Mouse (Mus musculus) skeletal muscle tissue, adult 2 months (tissue): ENCODE results near the gene Taldo1.
"Not testable (repeated sequence)": the region's sequence is repeated elsewhere in the genome, so short reads cannot be mapped to it uniquely, and the experiment has no call there.

Experiments
- DNase-seq: peaks from one replicate; pipeline ENCODE4 v3.0.0-alpha.2; 2012; ENCODE audit warnings: low read depth, low spot score

The Taldo1 gene

DNA sequence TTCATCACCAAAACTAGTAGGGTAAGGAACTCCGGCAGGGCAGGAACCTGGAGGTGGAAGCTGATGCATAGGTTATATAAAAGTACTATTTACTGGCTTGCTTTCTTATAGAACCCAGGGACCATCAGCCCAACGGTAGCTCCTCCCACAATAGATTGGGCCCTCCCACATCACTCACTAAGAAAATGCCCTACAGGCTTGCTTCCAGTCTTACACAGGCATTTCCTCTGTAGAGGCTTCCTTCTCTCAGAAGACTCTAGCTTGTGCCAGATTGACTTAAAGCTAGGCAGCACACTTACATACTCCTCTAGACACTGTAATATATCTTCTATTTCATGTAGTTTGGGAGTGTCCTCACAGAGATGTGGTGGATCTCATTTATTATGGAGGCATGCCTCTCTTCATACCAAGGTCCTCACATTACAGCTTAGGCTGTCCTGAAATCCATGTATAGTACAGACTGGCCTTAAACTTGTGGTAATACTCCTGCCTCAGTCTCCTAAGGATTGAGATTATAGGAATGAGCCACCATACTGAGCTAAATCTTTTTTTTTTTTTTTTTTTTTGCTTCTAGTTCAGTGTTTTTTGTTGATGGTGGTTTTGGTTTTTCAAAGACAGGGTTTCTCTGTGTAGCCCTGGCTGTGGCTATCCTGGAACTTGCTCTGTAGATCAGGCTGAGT lies 4.1 kb upstream of the Taldo1 start:
- DNase-seq: no peak

DNA sequence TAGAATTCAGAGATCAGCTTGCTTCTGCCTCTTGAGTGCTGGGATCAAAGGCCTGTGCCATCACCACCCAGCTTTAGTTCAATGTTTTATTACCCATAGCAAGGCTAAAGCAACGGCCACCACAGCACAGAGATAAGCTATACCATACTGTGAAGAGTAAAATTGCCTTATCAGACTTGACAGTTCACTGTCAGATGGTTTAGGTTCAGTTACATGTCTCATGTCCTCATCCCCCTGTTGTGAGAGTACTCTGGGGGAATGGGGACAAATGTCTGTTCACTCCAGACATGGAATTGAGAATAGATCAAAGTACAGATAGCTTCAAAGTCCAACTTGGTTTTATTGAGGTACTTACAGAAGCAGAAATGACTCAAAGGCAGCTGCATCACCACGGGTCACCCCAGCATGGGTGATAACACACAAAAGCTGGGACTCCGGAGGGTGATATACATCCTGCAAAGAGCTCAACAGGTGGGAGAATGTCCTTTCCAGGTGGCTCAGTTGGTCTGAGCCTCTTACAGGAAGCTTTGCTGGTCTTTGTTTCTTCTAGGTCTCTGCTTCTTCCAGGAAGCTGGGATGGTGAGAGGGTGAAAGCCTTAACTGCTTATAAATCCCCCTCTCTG lies 3.4 kb upstream of the Taldo1 start:
- no peak for DNase-seq

DNA sequence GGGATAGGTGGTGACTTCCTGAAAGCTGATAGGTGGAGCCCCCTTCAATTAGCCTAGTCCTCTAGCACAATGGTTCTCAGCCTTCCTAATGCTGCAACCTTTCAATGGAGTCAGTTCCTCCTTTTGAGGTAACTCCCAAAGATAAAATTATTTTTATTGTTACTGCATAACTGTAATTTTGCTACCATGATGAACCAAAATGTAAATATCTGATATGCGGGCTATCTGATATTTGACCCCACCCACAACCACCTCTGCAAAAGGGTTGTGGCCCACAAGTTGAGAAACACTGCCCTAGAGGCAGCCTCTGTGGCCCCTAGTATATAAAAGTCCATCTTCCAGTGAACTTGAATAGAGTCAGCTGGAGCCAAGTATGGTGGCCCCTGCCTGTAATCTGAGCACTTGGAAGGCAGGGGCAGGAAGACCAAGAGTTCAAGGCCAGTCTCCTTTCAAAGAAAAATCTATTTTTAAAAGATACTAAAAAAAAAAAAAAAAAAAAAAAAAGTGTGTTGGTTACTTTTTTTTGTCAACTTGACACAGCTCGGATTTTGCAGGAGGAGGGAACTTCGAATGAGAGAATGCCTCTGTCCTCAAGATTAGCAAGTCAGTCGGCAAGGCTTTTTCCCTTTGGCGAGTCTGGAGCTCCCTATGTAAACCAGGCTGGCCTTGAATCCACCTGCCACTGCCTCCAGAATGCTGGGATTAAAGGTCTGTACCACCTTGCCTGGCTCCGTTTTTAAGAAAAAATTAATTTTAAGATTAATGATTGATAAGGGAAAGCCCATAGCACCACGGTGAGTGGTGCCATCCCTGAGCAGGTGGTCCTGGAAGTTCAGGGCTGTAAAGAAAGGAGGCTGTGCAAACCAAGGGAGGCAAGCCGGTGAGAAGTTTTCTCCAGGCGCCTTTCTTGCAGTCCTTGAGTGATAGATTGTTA lies 1.4 kb upstream of the Taldo1 start:
- no peak for DNase-seq

DNA sequence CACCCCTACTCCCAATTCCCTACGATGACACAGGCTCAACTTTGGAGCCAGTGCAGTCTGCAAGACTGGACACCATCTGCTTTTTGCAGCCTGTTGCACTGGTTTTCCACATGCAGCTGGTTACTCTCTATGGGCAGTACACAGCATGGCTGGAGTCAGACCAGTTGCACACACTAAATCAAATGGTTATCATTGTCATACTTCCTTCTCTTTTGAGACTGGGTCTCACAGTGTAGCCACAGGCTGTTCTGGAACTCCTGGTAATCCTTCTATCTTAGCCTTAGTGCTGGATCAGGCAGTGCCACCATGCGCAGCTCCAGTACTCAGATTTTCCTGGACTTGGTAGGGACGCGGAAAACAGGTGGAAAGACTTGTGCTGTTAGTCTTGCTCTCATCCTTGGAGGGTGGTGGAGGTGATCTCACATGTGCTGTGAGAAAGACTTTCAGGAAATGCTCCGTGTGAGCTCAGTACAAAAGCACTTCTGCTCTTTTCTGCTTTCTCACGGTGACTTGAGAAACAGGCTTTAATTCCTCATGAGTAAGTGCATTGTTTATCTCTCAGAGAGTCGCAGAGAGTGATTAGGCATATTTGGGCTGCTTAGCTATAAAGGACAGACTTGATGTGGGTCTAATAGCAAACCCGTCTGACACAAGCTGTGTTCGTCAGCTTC lies 688 bp downstream of the Taldo1 start:
- DNase-seq: no peak

- DNase-seq: no peak
These were observed 2.2 kb downstream of the Taldo1 start for GRCm38 (mm10) chr7:141394158-141394557.

DNA sequence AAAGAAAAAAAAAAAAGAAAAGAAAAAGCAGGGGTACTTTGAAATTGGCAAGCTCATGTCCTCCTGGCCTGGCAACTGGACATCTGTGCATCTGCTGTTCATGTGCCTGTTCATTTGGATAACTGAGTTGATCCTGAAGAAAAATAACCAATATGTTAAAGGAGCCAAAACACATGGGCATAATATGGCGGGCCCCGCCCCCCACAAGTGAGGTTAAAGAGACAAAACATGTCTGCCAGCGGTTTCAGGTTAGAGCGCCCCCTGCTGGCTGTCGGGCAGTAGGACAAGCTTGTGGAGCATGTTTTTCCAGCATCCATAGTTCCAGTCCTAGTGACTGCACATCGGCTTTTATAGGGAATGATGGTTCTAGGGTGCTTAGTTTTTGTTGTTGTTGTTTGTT lies 2.8 kb downstream of the Taldo1 start:
- no peak for DNase-seq

DNA sequence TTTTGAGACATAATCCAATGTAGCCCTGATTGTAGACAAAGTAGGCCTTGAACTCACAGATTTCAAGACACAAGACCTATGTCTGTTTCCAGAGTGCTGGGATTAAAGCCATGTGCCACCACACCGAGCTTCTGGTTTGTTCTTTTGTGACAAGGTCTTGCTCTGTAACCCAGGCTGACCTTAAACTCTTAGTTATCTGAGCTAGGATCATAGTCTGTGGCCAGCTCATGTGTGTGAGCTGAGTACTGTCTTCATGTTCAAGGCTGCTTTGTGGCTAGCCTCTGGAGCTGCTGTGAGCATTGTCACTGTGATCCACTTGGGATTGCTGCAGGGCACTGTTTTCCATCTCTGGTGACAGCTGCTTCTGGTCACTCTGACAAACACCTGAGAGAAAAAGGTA lies 3.3 kb downstream of the Taldo1 start:
- DNase-seq: no peak

- no peak for DNase-seq
These were observed 11.3 kb downstream of the Taldo1 start for GRCm38 (mm10) chr7:141403305-141403704.

GRCm38 (mm10) chr7:141405466-141405865 lies 13.5 kb downstream of the Taldo1 start:
- no peak for DNase-seq

- DNase-seq: not testable (repeated sequence)
These were observed 15.7 kb downstream of the Taldo1 start for GRCm38 (mm10) chr7:141407670-141408069.

DNA sequence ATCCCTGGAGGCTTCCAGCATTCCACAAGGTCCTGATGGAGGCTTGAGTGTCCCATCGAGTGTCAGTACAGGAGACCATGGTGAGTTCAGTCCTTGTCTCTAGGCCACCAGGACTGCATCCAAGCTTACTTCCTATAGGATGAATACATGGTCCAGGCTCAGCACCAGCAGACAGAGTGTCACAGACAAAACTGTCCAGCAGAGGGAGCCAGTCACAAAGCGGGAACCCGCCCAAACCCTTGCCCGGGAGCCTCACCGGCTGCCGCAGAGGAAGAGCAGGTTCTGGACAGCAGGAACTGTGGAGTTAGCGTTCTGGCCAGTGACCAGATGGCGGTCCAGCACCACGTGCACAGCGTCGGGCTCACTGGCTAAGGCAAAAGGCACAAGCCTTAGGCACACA lies 16.8 kb downstream of the Taldo1 start:
- peak; percentile 74 for DNase-seq

GRCm38 (mm10) chr7:141410631-141411030 lies 18.6 kb downstream of the Taldo1 start:
- no peak for DNase-seq

- no peak for DNase-seq
These were observed 19.7 kb downstream of the Taldo1 start for GRCm38 (mm10) chr7:141411667-141412066.

GRCm38 (mm10) chr7:141413331-141413730 lies 21.3 kb downstream of the Taldo1 start:
- no peak for DNase-seq

- DNase-seq: peak; percentile 100
These were observed 22.0 kb downstream of the Taldo1 start, which contains the start of gene Gatd1 for GRCm38 (mm10) chr7:141413809-141414584. TSS of gene Gatd1 (minus strand) at chr7:141414136.

- no peak for DNase-seq
These were observed 24.3 kb downstream of the Taldo1 start for GRCm38 (mm10) chr7:141416144-141416841.

DNA sequence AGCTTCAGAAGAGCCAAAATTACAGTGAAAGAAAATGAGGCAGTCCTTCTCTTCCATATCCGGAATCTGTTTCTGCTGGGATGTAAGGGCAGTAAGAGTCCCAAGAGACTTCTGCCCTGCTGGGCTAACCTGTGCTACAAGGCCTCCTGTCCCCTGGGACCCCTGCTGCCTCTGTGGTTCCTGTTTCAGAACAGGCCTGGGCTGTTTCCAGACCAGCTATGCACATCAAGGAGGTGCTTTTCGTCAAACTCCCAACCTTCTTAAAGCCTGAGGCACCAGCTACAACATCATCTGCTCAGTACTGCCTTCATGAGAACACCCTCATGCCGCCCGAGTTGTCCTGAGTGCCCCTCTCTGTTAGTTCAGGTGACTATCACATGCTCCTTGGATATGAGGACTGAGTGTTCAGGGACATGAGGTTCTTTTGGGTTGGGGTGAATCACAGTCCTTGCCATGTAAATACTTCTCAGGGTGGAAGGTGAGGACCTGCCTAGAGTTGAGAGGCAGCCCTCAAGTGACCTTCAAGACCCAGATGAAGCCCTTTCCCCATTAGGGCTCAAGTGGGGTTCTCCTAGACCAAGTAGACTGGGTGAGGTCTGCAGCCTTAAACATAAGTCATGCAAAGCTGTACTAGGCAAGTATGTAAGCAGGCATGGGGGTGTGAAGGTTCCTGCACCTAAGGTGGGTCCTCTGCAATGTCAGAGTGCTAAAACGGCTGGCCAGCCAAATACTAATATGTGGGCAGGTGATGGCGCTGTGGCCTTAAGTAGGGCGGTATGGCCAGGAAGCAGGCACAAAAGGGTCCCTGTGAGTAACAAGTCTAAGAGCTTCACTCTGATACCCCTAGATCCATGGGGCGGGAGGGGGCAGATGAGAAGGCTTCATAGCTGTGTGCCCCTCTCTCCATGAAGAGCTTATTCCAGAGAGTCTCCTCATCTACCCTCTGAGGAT lies 26.0 kb downstream of the Taldo1 start:
- DNase-seq: no peak

GRCm38 (mm10) chr7:141418970-141419369 lies 27.0 kb downstream of the Taldo1 start:
- no peak for DNase-seq

DNA sequence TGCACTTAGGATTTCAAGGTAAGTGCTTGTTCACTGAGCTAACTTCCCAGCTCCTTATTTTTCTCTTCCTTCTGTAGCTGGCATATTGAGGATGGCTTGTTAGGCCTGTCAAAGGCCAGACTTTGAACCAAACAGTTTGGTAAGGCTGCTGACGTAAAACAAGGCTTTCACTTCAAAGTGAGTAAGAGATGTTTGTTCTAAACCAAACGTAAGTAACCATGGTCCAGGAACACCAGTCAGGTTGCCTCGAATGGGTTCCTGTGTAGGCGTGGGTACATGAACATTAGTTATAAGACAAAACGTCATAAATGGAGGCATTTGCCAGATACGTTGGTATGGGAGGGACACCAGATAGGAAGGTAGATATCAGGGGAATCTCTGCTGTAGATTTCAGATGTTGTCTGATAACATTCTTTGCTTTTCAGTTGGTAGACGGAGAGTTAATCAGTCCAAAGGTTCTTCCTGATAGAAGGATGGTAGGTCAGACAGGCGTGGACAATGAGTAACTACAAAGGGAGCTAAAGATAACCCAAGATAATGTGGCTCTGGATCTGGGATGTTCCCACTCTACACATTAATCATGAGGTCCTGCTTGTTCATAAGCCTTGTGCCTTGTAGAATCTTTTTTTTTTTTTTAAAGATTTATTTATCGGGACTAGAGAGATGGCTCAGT lies 28.2 kb downstream of the Taldo1 start:
- DNase-seq: no peak
